Mouse (Mus musculus) lung, adult 2 months (tissue): ENCODE data around the gene Plxna4. TPM values are rescaled to one million over a fixed set of nuclear protein-coding genes. Genes with fewer than 3 reads are reported as not detected.

Experiments used
- DNase-seq: peaks from one replicate; pipeline ENCODE4 v3.0.0; 2022
- H3K4me1 ChIP-seq: fragments of 200-500 bp; 2 replicates; pipeline ENCODE4 v1.6.1; 2011; ENCODE audit warnings: low read length; ENCODE audit not compliant: control insufficient read depth, insufficient read depth
- H3K4me3 ChIP-seq: fragments of 200-500 bp; replicated peaks from 2 replicates; pipeline ENCODE3; 2011; ENCODE audit warnings: low read depth, mild to moderate bottlenecking, control low read depth, low read length; ENCODE audit errors: extremely low read depth
- CTCF ChIP-seq: fragments of 200-500 bp; IDR thresholded peaks from 2 replicates; pipeline ENCODE4 v1.5.1; 2011; ENCODE audit warnings: mild to moderate bottlenecking, low read length, control low read depth; ENCODE audit not compliant: insufficient read depth
- POLR2A ChIP-seq: fragments of 200-500 bp; IDR thresholded peaks from 2 replicates; pipeline ENCODE4 v1.6.1; 2011; ENCODE audit warnings: low read depth, mild to moderate bottlenecking, control low read depth, low read length, borderline replicate concordance; ENCODE audit errors: extremely low read depth
- WGBS: fragments of 180-500 bp; shearing (Covaris S2); methylation state at CpG from one replicate; pipeline ENCODE4 v1.1.7; 2018; 5-methylcytosine and 5-hydroxymethylcytosine counted together
- polyA plus RNA-seq: library from polyadenylated mRNA; depleted of rRNA; stranded (reverse); fragments of >200 nt; gene quantifications from 2 replicates; pipeline ENCODE4 v1.2.3, GENCODE M21; 2012

Plxna4 gene
- polyA plus RNA-seq, 1 experiment, result 7.4 TPM

DNA sequence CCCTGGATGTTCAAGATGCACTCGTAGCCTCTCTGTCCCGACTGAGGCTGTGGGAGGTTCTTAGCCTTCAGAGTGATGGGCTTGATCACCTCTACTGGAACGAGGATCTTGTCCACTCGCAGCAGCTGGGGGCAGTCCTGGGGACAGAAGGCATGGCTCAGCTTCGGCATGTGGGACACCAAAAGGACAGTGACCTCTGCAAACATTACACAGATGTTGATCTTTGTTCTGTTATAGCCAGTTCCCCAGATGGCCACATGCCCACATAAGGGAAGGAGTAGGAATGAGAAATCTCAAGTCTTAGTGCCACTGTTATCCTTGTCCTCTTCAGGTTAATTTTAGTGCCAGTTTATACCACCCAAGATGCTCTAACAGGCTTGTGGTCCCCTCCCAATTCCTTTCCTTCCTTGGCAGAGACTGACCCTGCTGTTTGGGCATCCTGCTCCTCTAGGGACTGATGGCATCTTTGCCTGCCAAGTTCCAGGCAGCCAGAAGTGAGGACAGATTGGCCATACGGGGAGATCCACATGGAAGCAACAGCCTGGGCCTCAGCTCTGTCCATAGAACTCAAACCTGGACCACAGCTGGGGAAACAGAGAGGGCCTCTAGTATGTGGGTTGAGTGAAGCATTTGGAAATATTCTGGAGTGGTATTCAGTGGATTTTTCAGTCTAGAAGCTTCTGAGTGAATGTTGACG, 363.8 kb downstream of the Plxna4 start:
- no peak for TF ChIP-seq CTCF
- TF ChIP-seq POLR2A, result no peak
- WGBS, result 69% methylated on average over 7 of the region's 7 CpGs
- H3K4me3 ChIP-seq, result no peak overlapping the region
- H3K4me1 ChIP-seq, result no peaks in the 10 kb centered on the region
- no peak for DNase-seq

DNA sequence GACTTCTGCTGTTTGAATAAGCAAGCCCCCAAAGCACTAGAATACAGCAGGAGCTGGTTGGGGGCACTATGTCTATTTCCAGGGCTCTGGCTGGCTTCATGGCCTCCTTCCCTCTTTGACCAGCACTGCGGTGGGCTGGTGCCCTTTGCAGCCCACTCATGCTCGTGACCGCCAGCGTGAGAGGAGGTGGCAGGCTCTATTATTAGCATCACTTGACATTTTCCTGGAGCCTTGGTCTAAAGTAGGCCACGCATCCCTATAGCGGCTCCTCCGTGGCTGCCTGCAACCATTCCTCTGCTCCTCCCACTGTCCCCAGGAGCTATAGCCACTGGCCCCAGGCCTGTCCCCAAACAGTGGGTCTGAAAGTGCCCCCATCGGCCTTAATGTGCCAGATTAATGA, 367.2 kb downstream of the Plxna4 start:
- 79% methylated on average over 8 of the region's 8 CpGs for WGBS
- H3K4me3 ChIP-seq, result no peak overlapping the region
- TF ChIP-seq POLR2A, result no peak
- no peak for TF ChIP-seq CTCF
- no peaks in the 10 kb centered on the region for H3K4me1 ChIP-seq
- no peak for DNase-seq

GRCm38 (mm10) chr6:32218544-32218943, 369.4 kb downstream of the Plxna4 start:
- no peak for TF ChIP-seq POLR2A
- TF ChIP-seq CTCF, result no peak
- no peaks in the 10 kb centered on the region for H3K4me1 ChIP-seq
- no peak for DNase-seq
- WGBS, result 87% methylated on average over 3 of the region's 3 CpGs
- H3K4me3 ChIP-seq, result no peak overlapping the region

GRCm38 (mm10) chr6:32212439-32212838, 375.6 kb downstream of the Plxna4 start:
- Histone ChIP-seq H3K4me1 (no peaks in the 10 kb centered on the region), H3K4me3 (no peak overlapping the region)
- no peak for TF ChIP-seq POLR2A
- no peak for TF ChIP-seq CTCF
- DNase-seq, result no peak
- 53% methylated on average over 4 of the region's 4 CpGs for WGBS

- Histone ChIP-seq H3K4me3 (no peak overlapping the region), H3K4me1 (no peaks in the 10 kb centered on the region)
- TF ChIP-seq CTCF (no peak), POLR2A (no peak)
- no peak for DNase-seq
- 78% methylated on average over 7 of the region's 7 CpGs for WGBS
Measured at GRCm38 (mm10) chr6:32210139-32210538, 377.9 kb downstream of the Plxna4 start.

- TF ChIP-seq POLR2A (no peak), CTCF (no peak)
- H3K4me1 ChIP-seq, result no peaks in the 10 kb centered on the region
- H3K4me3 ChIP-seq, result no peak overlapping the region
- no peak for DNase-seq
- WGBS, result 63% methylated on average over 7 of the region's 7 CpGs
Measured at GRCm38 (mm10) chr6:32208951-32209350, 379.0 kb downstream of the Plxna4 start.

GRCm38 (mm10) chr6:32204253-32204652, 383.7 kb downstream of the Plxna4 start:
- no peak for DNase-seq
- WGBS, result 63% methylated on average over 4 of the region's 4 CpGs
- H3K4me1 ChIP-seq, result no peaks in the 10 kb centered on the region
- H3K4me3 ChIP-seq, result no peak overlapping the region
- no peak for TF ChIP-seq POLR2A
- TF ChIP-seq CTCF, result no peak

- no peak for TF ChIP-seq CTCF
- Histone ChIP-seq H3K4me3 (no peak overlapping the region), H3K4me1 (no peaks in the 10 kb centered on the region)
- 41% methylated on average over 4 of the region's 4 CpGs for WGBS
- no peak for DNase-seq
Measured at GRCm38 (mm10) chr6:32203389-32203788, 384.6 kb downstream of the Plxna4 start.

DNA sequence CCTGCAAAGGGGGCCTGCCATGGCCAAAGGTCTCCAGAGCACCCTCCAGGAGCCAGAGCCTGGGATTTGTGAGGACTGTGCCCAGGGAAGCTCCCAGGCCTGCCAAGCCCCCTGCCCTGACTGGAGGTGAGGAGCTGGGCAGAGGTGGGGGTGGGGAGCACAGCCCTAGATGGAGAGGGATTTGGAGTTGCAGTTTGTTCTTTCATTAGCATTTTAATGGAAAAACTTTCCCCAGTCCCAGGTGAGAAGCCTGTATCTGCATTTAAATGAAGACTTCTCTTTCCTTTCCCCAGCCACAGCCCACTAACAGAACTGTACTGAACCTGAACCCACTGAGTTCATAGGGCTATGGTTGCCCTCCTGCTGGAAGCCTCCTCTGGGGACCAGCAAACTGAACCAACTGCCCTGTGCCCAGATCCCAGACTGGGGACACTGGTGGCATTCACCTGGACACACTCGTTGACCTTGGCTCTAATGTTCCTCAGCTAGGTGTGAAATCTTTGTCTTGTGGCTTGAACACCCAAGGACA, 385.3 kb downstream of the Plxna4 start:
- H3K4me3 ChIP-seq, result no peak overlapping the region
- no peaks in the 10 kb centered on the region for H3K4me1 ChIP-seq
- DNase-seq, result no peak
- 43% methylated on average over 1 of the region's 1 CpGs for WGBS
- no peak for TF ChIP-seq POLR2A
- no peak for TF ChIP-seq CTCF

- no peak overlapping the region for H3K4me3 ChIP-seq
- TF ChIP-seq POLR2A (no peak), CTCF (no peak)
- no peaks in the 10 kb centered on the region for H3K4me1 ChIP-seq
- no peak for DNase-seq
Measured at GRCm38 (mm10) chr6:32201506-32201905, 386.5 kb downstream of the Plxna4 start.

DNA sequence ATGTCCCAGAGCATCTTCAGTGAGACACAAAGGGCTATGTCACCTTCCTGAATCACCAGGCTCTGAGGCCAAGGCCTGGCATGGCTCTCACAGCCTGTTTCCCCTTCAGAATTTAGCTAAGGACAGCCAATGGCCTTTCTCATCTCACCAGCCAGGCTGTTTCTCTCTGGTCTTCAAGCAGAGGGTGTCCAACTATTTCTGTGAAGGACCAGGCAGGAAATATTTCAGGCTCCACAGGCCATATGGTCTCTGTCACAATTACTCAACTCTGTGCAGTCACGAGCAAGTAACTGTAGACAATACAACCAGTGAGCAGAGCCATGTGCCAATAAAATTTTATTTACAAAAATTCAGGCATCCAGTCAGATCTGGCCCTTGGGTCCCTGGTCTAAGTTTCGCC, 388.4 kb downstream of the Plxna4 start:
- H3K4me1 ChIP-seq, result no peaks in the 10 kb centered on the region
- WGBS, result 76% methylated on average over 2 of the region's 2 CpGs
- no peak overlapping the region for H3K4me3 ChIP-seq
- TF ChIP-seq POLR2A (no peak), CTCF (no peak)
- DNase-seq, result no peak

- DNase-seq, result no peak
- WGBS, result 84% methylated on average over 9 of the region's 9 CpGs
- TF ChIP-seq POLR2A, result no peak
- no peak for TF ChIP-seq CTCF
- no peaks in the 10 kb centered on the region for H3K4me1 ChIP-seq
- H3K4me3 ChIP-seq, result no peak overlapping the region
Measured at GRCm38 (mm10) chr6:32196913-32197312, 391.1 kb downstream of the Plxna4 start.
